Mouse (Mus musculus): Measurements from ENCODE around the gene Hpcal1. TPM values are rescaled to one million over a fixed set of nuclear protein-coding genes. Genes with fewer than 3 reads are reported as not detected.

Hpcal1 gene
- polyA plus RNA-seq (2017; shearing (Covaris generic)): 88.4 TPM

GRCm38 (mm10) chr12:17690564-17691281 lies at the start of gene Hpcal1:
Gene Hpcal1 (plus strand): TSS chr12:17690856.

Other genes with a start within 250 kb of the Hpcal1 start
- 344 TPM for gene Odc1, start 146.1 kb upstream of the Hpcal1 start, polyA plus RNA-seq (2017; shearing (Covaris generic))